Mouse (Mus musculus) lung, embryonic 16.5 days (tissue): ENCODE data around the gene Syne4. TPM values are rescaled to one million over a fixed set of nuclear protein-coding genes. Genes with fewer than 3 reads are reported as not detected.

ENCODE experiments used
- ATAC-seq: fragments of 200-750 bp; cut with Nextera tagmentation; 2 replicates; pipeline ENCODE4 v1.8.0; 2017; ENCODE audit warnings: low read depth, mild to moderate bottlenecking, moderate library complexity
- H3K27ac ChIP-seq: fragments of 300-500 bp; sonication (generic); 2 replicates; pipeline ENCODE4 v1.5.1; 2014; ENCODE audit warnings: mild to moderate bottlenecking, control low read depth, low read length
- H3K27me3 ChIP-seq: fragments of 300-500 bp; sonication (generic); 2 replicates; pipeline ENCODE4 v1.6.1; 2014; ENCODE audit warnings: low read depth, low read length, mixed read lengths; ENCODE audit not compliant: control insufficient read depth, insufficient read depth
- H3K36me3 ChIP-seq: fragments of 300-500 bp; sonication (generic); 2 replicates; pipeline ENCODE4 v1.6.1; 2014; ENCODE audit warnings: low read length; ENCODE audit not compliant: control insufficient read depth, insufficient read depth
- H3K4me1 ChIP-seq: fragments of 300-500 bp; sonication (generic); replicated peaks from 2 replicates; pipeline ENCODE4 v1.6.1; 2014; ENCODE audit warnings: low read length, mixed read lengths; ENCODE audit not compliant: control insufficient read depth, insufficient read depth
- H3K4me2 ChIP-seq: fragments of 300-500 bp; sonication (generic); 2 replicates; pipeline ENCODE4 v1.6.1; 2014; ENCODE audit warnings: low read depth, low read length, control low read depth
- H3K4me3 ChIP-seq: fragments of 300-500 bp; sonication (generic); 2 replicates; pipeline ENCODE4 v1.5.1; 2014; ENCODE audit warnings: mild to moderate bottlenecking, low read length, control low read depth
- H3K9ac ChIP-seq: fragments of 300-500 bp; sonication (generic); 2 replicates; pipeline ENCODE4 v1.6.1; 2014; ENCODE audit warnings: low read length, control low read depth
- H3K9me3 ChIP-seq: fragments of 300-500 bp; sonication (generic); 2 replicates; pipeline ENCODE4 v1.6.1; 2016; ENCODE audit warnings: low read length; ENCODE audit not compliant: control insufficient read depth
- WGBS: fragments of 180-500 bp; shearing (Covaris S2); extraction: QIAGEN DNeasy Blood & Tissue Kit; methylation state at CpG from one replicate; pipeline ENCODE4 v1.1.7; 2014; 5-methylcytosine and 5-hydroxymethylcytosine counted together
- polyA plus RNA-seq: library from polyadenylated mRNA; unstranded; fragments of >200 nt; fragmentation: Nextera tagmentation; extraction: Ambion mirVana; gene quantifications from 2 replicates; pipeline ENCODE4 v1.2.1, GENCODE M21; 2015

Gene Syne4
- polyA plus RNA-seq, 1 experiment from 2014 or later = 33.6 TPM

DNA sequence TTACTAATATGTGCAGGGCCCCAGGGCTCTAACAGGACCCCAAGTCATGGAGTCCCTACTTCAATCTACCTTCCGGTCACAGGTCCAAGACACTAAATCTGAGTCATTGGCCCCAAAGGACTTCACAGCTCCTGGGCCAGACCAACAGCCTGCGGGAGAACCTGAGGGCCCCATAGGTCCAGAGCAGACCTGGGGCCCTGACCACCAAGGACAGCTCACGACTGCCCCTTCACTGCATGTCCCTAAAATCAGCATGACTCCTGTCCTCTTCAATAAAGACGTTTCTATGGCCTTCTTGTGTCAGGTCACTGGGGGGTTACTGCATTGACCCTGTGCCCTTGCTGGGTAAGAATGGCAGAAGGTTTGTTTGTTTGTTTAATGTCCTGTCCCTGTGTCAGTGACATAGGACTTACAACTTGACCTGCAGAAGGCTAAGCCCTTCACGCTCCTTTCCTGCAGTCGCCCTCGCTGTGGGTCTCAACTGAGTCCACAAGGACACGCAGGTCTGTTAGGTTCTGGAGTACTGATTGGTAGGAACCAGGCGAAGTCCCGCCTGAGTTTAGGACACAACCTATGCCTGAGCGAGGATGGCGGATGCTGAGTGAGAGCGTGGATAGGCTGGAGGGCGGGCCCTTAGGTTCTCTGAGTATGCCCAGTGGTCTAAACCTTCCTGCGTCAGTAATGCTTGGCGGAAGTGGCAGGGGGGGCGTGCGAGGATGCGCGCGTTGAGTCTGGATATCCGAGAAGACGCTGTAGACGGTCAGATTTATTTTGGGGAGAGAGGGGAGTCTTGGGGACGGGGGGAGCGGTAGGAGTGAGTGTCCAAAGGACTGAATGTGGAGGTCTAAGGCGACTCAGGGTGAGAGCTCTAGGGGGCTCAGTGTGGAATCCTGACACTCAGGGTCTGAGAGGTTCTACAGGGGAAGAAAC lies 6.3 kb upstream of the Syne4 start, which contains the start of gene Alkbh6:
TSS of gene Alkbh6 (plus strand) at position 642 of the 930 bp plus-strand sequence.
- Histone ChIP-seq H3K36me3 (peaks cover 2% of the 10 kb centered on the region; the same call in 1 of the 2 replicates), H3K9ac (peak within 1 kb of the TSS; percentile 78), H3K27me3 (no peaks in the 10 kb centered on the region), H3K4me1 (peaks cover 11% of the 10 kb centered on the region; the same call in 1 of the 2 replicates), H3K9me3 (no peaks in the 10 kb centered on the region), H3K4me3 (peak within 1 kb of the TSS; percentile 80), H3K4me2 (peak within 1 kb of the TSS; percentile 95), H3K27ac (peak within 1 kb of the TSS; percentile 60)
- peak; percentile 100 for ATAC-seq
- WGBS = 4% methylated on average over 27 of the region's 27 CpGs

- peak overlapping the region; percentile 80 for H3K4me3 ChIP-seq
- no peak for ATAC-seq
- no peaks in the 10 kb centered on the region for H3K27me3 ChIP-seq
- no peak overlapping the region for H3K27ac ChIP-seq
- H3K4me1 ChIP-seq = peaks cover 11% of the 10 kb centered on the region; the same call in 1 of the 2 replicates
- WGBS = 48% methylated on average over 15 of the region's 15 CpGs
- H3K4me2 ChIP-seq = peak overlapping the region; percentile 95
- peak overlapping the region; percentile 78 for H3K9ac ChIP-seq
- H3K36me3 ChIP-seq = no peaks in the 10 kb centered on the region; the same call in 1 of the 2 replicates
- no peaks in the 10 kb centered on the region for H3K9me3 ChIP-seq
Measured at GRCm38 (mm10) chr7:30309395-30310129, 5.0 kb upstream of the Syne4 start.

DNA sequence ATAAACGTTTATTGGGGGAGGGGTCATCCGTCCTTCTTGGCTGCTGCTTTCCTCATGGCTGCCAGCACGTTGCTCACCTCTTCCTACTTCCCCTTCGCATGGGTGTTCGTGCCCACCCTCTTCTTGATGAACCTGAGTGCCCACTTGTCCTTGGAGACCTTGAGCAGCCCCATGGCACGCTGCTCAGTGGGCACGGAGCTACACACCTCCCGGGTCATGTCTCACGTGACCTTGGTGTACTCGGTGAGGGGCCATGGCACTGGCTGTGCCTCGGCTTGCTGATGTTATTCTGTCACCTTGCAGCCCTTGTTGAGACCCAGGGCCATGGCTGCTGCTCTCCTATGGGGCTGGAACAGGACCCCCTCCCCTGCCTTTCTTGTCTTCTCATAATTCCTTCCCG lies 4.5 kb upstream of the Syne4 start:
- ATAC-seq = no peak
- Histone ChIP-seq H3K9me3 (no peaks in the 10 kb centered on the region), H3K4me2 (no peak overlapping the region), H3K27me3 (no peaks in the 10 kb centered on the region), H3K36me3 (no peaks in the 10 kb centered on the region; the same call in 1 of the 2 replicates), H3K27ac (no peak overlapping the region), H3K4me3 (no peak overlapping the region), H3K9ac (no peak overlapping the region), H3K4me1 (peaks cover 11% of the 10 kb centered on the region)
- 82% methylated on average over 12 of the region's 12 CpGs for WGBS

GRCm38 (mm10) chr7:30313666-30314320 lies 814 bp upstream of the Syne4 start:
- WGBS = 41% methylated on average over 27 of the region's 27 CpGs
- Histone ChIP-seq H3K4me3 (no peak overlapping the region), H3K4me1 (peaks cover 9% of the 10 kb centered on the region), H3K4me2 (no peak overlapping the region), H3K9ac (no peak overlapping the region), H3K27ac (no peak overlapping the region), H3K9me3 (no peaks in the 10 kb centered on the region), H3K36me3 (no peaks in the 10 kb centered on the region), H3K27me3 (no peaks in the 10 kb centered on the region)
- no peak for ATAC-seq

DNA sequence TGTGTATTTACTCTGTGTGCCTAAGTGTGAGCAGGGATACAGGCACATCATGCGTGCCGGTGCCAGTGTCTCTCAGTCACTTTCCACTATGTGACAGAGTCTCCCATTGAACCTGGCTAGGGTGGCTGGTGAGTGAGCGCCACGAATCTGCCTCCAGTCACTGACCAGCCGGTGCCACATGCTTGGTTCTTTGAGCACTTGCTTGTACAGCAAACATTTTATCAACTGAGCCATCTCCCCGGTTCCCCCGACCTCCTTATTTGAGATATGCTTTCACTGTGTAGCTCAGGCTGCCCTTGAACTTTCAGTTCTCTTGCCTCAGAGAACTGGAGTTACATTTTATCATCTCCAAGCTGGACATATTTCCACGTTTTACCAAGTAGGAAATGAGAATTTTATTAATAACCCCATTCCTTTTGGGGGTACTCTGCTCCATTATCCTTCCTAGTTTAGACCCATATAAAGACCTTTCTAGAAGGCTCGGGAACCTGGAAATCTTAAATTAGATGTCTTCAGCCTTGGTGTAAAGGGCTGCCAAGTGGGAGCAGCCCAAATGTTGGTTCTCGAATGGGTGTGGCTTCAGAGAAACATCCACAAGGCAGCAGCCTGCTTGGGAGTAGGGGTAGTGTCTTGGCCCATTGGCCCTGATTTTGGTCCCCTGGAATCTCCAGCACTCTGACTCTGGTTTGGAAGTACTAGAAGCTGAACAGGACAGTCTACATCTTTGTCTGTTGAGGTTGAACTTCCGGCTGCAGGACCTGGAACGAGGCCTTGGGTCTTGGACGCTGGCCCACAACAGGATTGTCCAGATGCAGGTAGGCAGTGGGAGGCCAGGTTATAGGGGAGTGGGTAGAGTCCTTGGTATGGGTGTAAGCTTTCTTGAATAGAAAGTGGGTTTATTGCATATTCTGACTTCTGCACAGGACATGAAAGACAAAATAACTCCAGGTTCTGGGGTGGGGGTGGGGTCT lies 1.2 kb downstream of the Syne4 start:
- Histone ChIP-seq H3K27me3 (no peaks in the 10 kb centered on the region), H3K36me3 (no peaks in the 10 kb centered on the region), H3K9me3 (no peaks in the 10 kb centered on the region), H3K4me1 (peaks cover under 1% of the 10 kb centered on the region), H3K27ac (no peak overlapping the region), H3K9ac (peak overlapping the region; percentile 61), H3K4me2 (peak overlapping the region; percentile 55), H3K4me3 (peak overlapping the region; percentile 49)
- WGBS = 53% methylated on average over 13 of the region's 13 CpGs
- no peak for ATAC-seq

DNA sequence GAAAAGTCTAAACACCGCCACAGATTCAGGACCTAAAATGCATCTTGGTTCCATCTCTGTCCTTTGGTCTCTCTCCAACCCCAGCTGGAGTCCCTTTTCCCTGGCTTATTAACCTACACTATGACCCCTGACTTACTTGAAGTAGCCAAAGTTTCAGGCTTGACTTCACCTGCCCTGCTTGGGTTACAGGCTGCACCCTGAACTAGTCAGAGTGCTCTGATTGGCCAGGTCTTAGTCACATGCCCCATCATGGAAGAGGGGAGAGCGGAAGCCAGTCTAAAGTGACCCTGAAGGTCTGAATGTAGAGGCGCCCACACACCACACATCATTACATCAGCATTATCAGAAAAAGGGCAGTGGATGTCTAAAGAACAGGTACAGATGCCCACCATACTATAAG lies 3.5 kb downstream of the Syne4 start:
- no peak overlapping the region for H3K4me3 ChIP-seq
- 93% methylated on average over 3 of the region's 3 CpGs for WGBS
- H3K27me3 ChIP-seq = no peaks in the 10 kb centered on the region
- no peaks in the 10 kb centered on the region for H3K9me3 ChIP-seq
- no peak for ATAC-seq
- no peaks in the 10 kb centered on the region for H3K36me3 ChIP-seq
- no peak overlapping the region for H3K9ac ChIP-seq
- no peak overlapping the region for H3K27ac ChIP-seq
- no peak overlapping the region for H3K4me2 ChIP-seq
- H3K4me1 ChIP-seq = peaks cover 12% of the 10 kb centered on the region

DNA sequence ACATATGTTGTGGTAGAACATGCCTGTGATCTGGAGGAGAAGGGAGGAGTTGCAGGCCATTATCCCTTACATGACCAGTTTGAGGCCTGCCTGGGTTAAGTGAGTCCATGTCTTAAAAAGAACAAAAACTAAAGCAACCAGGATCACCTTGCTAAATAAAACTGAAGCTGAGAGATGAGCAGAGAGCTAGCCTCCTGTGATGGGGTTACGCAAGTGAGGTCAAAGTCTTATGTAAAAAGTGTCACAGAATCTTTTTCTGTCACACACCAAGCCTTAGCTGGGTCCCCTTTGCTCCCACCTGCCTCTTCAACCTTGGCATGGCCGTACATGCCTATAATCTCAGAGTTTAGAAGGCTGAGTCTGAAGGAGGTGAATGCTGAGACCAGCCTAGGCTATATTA lies 6.3 kb downstream of the Syne4 start:
- peak overlapping the region; percentile 91 for H3K9ac ChIP-seq
- 77% methylated on average over 2 of the region's 2 CpGs for WGBS
- ATAC-seq = no peak
- H3K27ac ChIP-seq = no peak overlapping the region
- H3K4me1 ChIP-seq = peaks cover 12% of the 10 kb centered on the region
- peak overlapping the region; percentile 85 for H3K4me3 ChIP-seq
- no peaks in the 10 kb centered on the region for H3K27me3 ChIP-seq
- peaks cover 4% of the 10 kb centered on the region; the same call in 1 of the 2 replicates for H3K9me3 ChIP-seq
- peak overlapping the region; percentile 88 for H3K4me2 ChIP-seq
- H3K36me3 ChIP-seq = no peaks in the 10 kb centered on the region

GRCm38 (mm10) chr7:30321539-30322284 lies 7.1 kb downstream of the Syne4 start, which contains the start of gene E130208F15Rik:
E130208F15Rik (plus strand) TSS chr7:30321740.
- peak; percentile 64 for ATAC-seq
- H3K9me3 ChIP-seq = peaks cover 4% of the 10 kb centered on the region; the same call in 1 of the 2 replicates
- H3K9ac ChIP-seq = peak within 1 kb of the TSS; percentile 91
- H3K4me3 ChIP-seq = peak within 1 kb of the TSS; percentile 85
- H3K4me1 ChIP-seq = peaks cover 12% of the 10 kb centered on the region
- H3K4me2 ChIP-seq = peak within 1 kb of the TSS; percentile 88
- no peaks in the 10 kb centered on the region for H3K27me3 ChIP-seq
- peak within 1 kb of the TSS; percentile 90 for H3K27ac ChIP-seq
- H3K36me3 ChIP-seq = no peaks in the 10 kb centered on the region
- under 1% methylated on average over 63 of the region's 63 CpGs for WGBS
